Mouse (Mus musculus) 416B (cell line): ENCODE measurements at regions not wholly inside any gene's neighbourhood (a gene's known extent, or its start where the extent isn't known, plus 50 kb on each side); places are given as distances from the start of the nearest gene placed in this dataset.

ENCODE experiments used
- DNase-seq: peaks from one replicate; pipeline ENCODE4 v3.0.0; 2011; ENCODE audit warnings: low read depth

DNA sequence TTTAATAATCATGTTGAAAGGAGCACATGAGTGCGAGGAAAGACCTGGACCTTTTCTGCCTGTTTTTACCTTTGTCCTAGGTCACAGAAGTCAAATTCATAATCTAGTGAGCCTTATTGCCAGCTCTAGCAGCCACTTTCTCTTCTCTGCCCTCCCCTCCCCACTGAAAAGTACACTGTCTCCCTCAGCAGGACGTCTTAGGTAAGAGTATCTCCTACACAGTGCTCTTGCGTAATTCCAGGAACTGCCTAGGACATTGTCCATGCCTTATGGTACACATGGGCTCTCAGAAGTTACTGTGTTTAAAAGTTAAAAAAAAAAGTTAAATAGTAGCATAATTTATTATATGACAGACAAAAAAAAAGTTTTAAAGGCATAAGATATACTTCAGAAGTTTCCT is 100.7 kb upstream of the Irak1bp1 start:
- peak; percentile 3 for DNase-seq

- no peak for DNase-seq
Observed at GRCm38 (mm10) chr9:82729646-82730045, 99.7 kb upstream of the Irak1bp1 start.

GRCm38 (mm10) chr9:82733024-82733585 is 96.2 kb upstream of the Irak1bp1 start:
- no peak for DNase-seq

DNA sequence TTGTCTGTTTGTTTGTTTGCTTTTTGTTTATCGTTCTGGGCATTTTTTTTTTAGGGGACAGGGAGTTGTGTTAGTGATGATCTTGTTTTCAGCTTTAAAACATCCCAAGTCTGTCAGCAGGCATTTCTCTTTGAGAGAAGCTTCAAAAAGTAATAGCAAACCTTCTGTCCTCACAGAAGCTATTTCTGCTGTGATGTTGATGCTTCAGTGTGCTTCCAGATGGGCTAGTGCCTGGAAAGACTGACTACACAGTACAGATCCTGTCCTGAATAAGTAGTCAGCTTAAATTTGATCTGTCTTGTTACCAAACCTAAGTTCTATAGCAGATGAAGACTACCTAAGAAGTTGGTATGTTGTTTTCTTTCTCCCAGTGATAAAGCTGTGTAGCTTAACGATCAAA is 94.4 kb upstream of the Irak1bp1 start:
- no peak for DNase-seq

DNA sequence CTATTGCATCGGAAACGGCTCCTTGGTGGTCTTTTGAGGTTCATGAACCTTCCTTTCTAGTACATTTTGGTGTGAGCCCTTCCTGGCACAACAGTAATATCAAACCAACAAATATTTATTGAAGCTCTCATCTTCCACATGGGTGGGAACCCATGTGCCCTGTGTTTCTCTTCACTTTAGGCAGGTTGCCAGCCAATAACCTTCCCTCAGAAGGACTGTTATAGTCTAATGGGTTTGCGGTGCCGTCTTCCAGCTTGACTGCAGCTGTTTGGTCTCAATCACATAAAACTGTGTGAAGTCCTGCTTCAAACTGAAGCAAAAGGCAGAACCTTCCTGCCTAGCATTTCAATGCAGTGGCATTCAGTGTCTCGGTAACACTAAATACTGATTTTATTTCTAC is 69.4 kb upstream of the Irak1bp1 start:
- no peak for DNase-seq

GRCm38 (mm10) chr9:82760682-82761468 is 68.5 kb upstream of the Irak1bp1 start:
- DNase-seq = no peak

DNA sequence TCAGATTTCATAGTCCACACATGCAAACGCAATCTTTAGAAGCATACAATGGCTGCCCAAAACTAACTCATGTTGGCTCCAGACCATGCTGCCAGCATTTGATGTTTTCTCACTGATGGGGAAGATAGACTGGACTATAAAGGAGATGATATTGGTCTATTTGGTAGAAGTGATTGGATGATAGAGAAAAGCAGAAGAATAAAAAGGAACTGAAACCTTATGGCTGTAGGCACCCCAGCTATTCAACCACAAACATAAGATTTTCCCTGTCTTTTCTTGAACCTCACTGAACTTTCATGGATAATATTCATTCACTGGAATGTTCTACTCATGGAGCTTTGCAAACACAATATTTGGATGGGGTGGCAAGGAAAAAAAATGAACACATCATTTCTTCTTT is 65.7 kb upstream of the Irak1bp1 start:
- DNase-seq = no peak
